Mouse (Mus musculus) urinary bladder, adult 2 months (tissue): ENCODE results near the gene Kctd15. TPM values are rescaled to one million over a fixed set of nuclear protein-coding genes. Genes with fewer than 3 reads are reported as not detected.

Source experiments
- DNase-seq: peaks from one replicate; pipeline ENCODE4 v3.0.0; 2022; ENCODE audit warnings: low spot score
- polyA plus RNA-seq: library from polyadenylated mRNA; depleted of rRNA; stranded (reverse); fragments of >200 nt; gene quantifications from 2 replicates; pipeline ENCODE4 v1.2.3, GENCODE M21; 2012; rRNA removed

The Kctd15 gene
- 63.9 and 67.8 TPM in 2 replicates for polyA plus RNA-seq

GRCm38 (mm10) chr7:34656632-34657031, at the start of gene Kctd15:
TSS of gene Kctd15 (minus strand) at chr7:34656732.
- no peak for DNase-seq

- DNase-seq: no peak
Measured at GRCm38 (mm10) chr7:34704401-34704800, 47.9 kb upstream of the Kctd15 start.

DNA sequence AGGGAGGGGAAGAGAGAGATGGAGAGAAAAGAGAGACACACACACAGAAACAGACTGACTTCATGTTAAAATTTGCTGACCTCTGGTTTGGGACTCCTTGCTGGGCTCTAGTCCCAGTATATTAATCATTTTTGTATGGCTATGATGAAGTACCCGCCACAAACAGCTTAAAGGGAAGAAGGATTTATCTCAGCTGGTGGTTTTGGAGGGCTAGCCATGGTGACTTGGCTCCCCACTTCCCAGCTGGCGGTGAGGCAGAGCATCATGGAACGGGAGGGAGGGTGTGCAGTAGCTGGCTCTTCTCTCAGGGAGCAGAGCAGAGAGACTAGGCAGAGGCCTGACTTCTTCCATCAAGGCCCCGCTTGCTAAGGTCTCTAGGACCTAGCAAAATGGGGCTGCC, 46.9 kb upstream of the Kctd15 start:
- no peak for DNase-seq

- no peak for DNase-seq
Measured at GRCm38 (mm10) chr7:34702718-34703351, 46.3 kb upstream of the Kctd15 start.

DNA sequence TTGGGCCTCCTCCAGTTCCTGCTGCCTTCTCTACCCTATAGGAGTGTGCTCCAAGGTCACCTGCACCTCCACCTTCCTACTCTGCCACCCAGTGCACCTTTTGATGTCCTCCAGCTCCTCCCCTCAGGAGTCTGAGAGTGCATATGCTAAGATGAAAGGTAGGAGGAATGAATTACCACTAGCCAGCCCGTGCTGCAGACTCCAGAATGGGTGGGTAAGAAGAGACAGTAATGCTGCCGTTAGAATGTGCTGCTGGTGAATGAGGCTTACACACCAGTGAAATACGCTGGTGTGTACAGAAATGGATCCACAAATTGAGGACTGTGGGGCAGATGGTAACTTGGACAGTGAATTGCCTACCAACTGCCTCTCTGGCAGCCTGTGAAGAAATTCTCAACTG, 43.4 kb upstream of the Kctd15 start:
- no peak for DNase-seq

DNA sequence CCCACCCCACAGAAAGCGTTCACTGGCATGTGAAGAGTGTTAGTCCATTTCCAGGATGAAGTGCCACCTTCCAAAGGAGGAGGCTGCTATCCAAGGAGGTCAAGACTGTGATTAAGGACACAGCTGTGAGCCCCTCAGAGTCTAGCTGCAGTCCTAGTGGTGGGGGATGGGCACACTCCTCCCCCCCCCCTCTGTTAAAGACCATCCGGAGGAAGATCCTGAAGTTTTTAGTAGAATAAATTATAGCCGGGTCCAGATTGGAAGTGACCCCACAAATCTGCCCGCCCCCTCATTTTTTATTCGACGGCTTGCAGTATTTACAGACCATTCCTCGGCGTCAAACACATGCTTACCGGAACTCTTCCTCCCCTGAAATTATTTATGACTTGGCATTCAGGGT, 41.7 kb upstream of the Kctd15 start:
- no peak for DNase-seq

GRCm38 (mm10) chr7:34696086-34696485, 39.6 kb upstream of the Kctd15 start:
- DNase-seq: no peak

GRCm38 (mm10) chr7:34694898-34695297, 38.4 kb upstream of the Kctd15 start:
- DNase-seq: no peak

DNA sequence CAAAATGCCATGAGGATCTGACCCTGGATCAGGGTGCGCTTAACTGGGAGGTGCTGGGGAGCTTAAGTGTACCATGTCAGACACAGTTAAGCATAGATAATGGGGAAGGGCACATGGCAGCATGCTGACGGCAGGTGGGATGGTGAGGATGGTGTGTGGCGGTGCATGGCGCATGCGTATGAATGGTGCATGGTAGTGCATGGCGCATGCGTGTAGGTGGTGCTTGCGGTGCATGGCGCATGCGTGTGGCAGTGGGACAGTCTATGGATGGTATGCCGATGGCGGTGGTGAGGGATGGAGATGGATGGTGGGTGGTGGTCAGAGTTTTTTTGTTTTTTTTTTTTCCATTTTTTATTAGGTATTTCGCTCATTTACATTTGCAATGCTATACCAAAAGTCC, 37.4 kb upstream of the Kctd15 start:
- no peak for DNase-seq

DNA sequence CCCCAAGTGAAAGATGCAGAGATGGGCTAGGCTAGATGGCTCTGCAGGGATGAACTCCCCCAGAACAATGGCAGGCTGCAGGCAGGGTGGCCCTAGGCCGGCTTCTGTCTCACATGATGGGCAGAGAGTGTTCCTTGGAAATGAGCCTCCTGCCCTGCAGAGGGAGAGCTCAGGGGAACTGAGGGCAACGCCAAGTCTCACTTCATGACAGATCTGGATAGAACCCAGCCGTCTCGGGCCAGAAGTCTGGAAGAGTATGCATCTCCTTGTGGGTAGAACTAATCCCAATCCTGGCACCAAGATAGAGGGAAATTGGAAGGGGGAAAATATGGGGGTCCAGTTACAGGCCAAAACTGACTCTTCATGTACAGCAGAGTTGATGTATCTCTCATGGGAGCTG, 36.5 kb upstream of the Kctd15 start:
- DNase-seq: no peak

- no peak for DNase-seq
Measured at GRCm38 (mm10) chr7:34690111-34690510, 33.6 kb upstream of the Kctd15 start.

- DNase-seq: no peak
Measured at GRCm38 (mm10) chr7:34689028-34689427, 32.5 kb upstream of the Kctd15 start.

GRCm38 (mm10) chr7:34685801-34686200, 29.3 kb upstream of the Kctd15 start:
- no peak for DNase-seq

GRCm38 (mm10) chr7:34685176-34685575, 28.6 kb upstream of the Kctd15 start:
- DNase-seq: no peak

- no peak for DNase-seq
Measured at GRCm38 (mm10) chr7:34680771-34681421, 24.4 kb upstream of the Kctd15 start.

GRCm38 (mm10) chr7:34679886-34680285, 23.4 kb upstream of the Kctd15 start:
- DNase-seq: no peak

GRCm38 (mm10) chr7:34675831-34676514, 19.4 kb upstream of the Kctd15 start:
- DNase-seq: peak; percentile 43

- DNase-seq: no peak
Measured at GRCm38 (mm10) chr7:34675120-34675790, 18.7 kb upstream of the Kctd15 start.

DNA sequence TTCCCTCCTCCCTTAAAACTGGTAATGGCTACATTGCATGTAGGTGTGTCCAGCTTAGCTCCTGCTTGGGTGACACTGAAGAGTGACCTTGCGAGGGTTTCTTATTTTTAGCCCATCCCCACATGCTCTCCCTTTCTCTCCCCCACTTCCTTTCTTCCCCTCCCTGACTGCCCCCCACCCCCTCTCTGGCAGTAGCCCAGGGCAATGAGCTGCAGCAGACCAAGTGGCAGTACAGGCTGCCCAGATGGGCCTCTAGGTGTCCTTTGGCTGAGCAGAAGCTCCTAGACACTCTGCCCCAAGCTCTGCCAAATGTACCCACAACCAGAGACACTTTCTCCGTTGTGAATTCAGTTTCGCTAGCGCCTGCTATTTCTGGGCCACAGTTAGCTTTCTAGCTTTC, 16.4 kb upstream of the Kctd15 start:
- DNase-seq: no peak

- DNase-seq: peak; percentile 80
Measured at GRCm38 (mm10) chr7:34671911-34672310, 15.4 kb upstream of the Kctd15 start.

- DNase-seq: no peak
Measured at GRCm38 (mm10) chr7:34670778-34671177, 14.2 kb upstream of the Kctd15 start.

DNA sequence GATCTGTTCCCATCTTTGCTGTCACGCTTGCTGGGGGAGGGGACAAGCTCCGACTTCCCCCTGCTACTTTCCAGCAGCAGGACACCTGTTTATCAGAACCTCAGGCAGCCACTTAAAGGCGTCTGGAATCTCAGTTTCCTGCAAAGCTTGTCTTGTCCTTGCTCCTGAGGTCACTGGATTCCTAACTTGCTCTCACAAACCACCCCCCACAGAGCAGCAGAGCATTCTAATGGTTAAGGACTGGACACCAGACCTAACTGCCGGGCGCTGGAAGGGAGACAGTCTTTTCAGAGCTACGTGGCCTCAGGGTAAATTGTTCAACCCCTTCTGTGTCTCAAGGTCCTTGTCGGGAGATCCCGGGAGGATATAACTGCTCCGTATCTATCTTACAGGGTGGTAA, 12.8 kb upstream of the Kctd15 start:
- no peak for DNase-seq

DNA sequence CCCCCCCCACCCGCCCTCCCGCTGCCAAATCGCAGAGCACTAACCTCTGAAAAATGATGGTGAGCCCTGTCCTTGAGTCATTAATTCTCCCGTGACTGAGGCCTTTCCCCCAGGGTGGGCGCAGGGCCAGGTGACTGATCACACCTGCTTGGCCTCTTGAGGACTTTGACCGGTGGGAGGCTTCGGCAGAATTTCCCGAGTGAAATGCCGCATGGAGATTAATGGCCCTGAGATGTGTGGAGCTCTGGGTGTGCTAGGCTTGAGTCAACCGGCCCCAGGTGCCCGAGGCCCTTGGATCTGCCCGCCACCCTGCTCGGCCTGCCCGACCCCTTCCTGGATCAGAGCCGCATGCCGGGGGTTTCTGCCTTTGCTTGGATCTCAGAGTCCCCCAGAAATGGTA, 11.3 kb upstream of the Kctd15 start:
- no peak for DNase-seq
